Mouse (Mus musculus): ENCODE data around the gene Erbb2. TPM values are rescaled to one million over a fixed set of nuclear protein-coding genes. Genes with fewer than 3 reads are reported as not detected.

The Erbb2 gene
- total RNA-seq, 2 experiments from 2014 or later = 2.0 to 3.2 TPM

- no peak for DNase-seq (ENCODE audit: low spot score in 2 of 2)
- intact Hi-C loops (cut with DNase I) = no loop called here
These were observed 579 bp downstream of the Erbb2 start for GRCm38 (mm10) chr11:98412797-98413301.

- no peak for DNase-seq (ENCODE audit: low spot score in 2 of 2)
- intact Hi-C loops (cut with DNase I) = no loop called here
These were observed 1.5 kb downstream of the Erbb2 start for GRCm38 (mm10) chr11:98413731-98414130.

GRCm38 (mm10) chr11:98414162-98414561 lies 1.9 kb downstream of the Erbb2 start:
- DNase-seq (ENCODE audit: low spot score in 2 of 2) = no peak
- intact Hi-C loops (cut with DNase I) = no loop called here

- DNase-seq (ENCODE audit: low spot score in 2 of 2) = no peak
- intact Hi-C loops (cut with DNase I) = no loop called here
These were observed 4.8 kb downstream of the Erbb2 start for GRCm38 (mm10) chr11:98417074-98417473.

GRCm38 (mm10) chr11:98418273-98418672 lies 6.0 kb downstream of the Erbb2 start:
- intact Hi-C loops (cut with DNase I) = no loop called here

GRCm38 (mm10) chr11:98418939-98419547 lies 6.8 kb downstream of the Erbb2 start:
- no peak for DNase-seq (ENCODE audit: low spot score in 2 of 2)
- intact Hi-C loops (cut with DNase I) = no loop called here

More at GRCm38 (mm10) chr11:98418273-98418672, 6.0 kb downstream of the Erbb2 start:
- no peak for DNase-seq (ENCODE audit: low spot score in 2 of 2)

- intact Hi-C loops (cut with DNase I) = no loop called here
- DNase-seq (ENCODE audit: low spot score in 2 of 2) = no peak
These were observed 14.3 kb downstream of the Erbb2 start for GRCm38 (mm10) chr11:98426592-98426991.

GRCm38 (mm10) chr11:98428436-98428835 lies 16.2 kb downstream of the Erbb2 start:
- intact Hi-C loops (cut with DNase I) = no loop called here
- DNase-seq (ENCODE audit: low spot score in 2 of 2) = no peak

- no peak for DNase-seq (ENCODE audit: low spot score in 2 of 2)
- intact Hi-C loops (cut with DNase I) = no loop called here
These were observed 19.7 kb downstream of the Erbb2 start for GRCm38 (mm10) chr11:98431743-98432502.

GRCm38 (mm10) chr11:98435723-98436122 lies 23.5 kb downstream of the Erbb2 start:
- intact Hi-C loops (cut with DNase I) = loop anchor here (5.0 kb wide), 1 partner anchor 88 kb away; the partner anchor contains the start of gene Ppp1r1b
- no peak for DNase-seq (ENCODE audit: low spot score in 2 of 2)

- no peak for DNase-seq (ENCODE audit: low spot score in 2 of 2)
- intact Hi-C loops (cut with DNase I) = loop anchor here (5.0 kb wide), 1 partner anchor 90 kb away; the partner anchor contains the start of gene Ppp1r1b
These were observed 25.2 kb downstream of the Erbb2 start for GRCm38 (mm10) chr11:98437441-98437840.

GRCm38 (mm10) chr11:98438331-98439158 lies 26.3 kb downstream of the Erbb2 start, which contains the start of gene Mien1:
TSS of gene Mien1 (minus strand) at chr11:98438991.
- peak; percentile 96 to 98 for DNase-seq (ENCODE audit: low spot score in 2 of 2)
- intact Hi-C loops (cut with DNase I) = loop anchor here (5.0 kb wide), 1 partner anchor 91 kb away; the partner anchor contains the start of gene Ppp1r1b

- DNase-seq (ENCODE audit: low spot score in 2 of 2) = no peak
- intact Hi-C loops (cut with DNase I) = no loop called here
These were observed 31.4 kb downstream of the Erbb2 start for GRCm38 (mm10) chr11:98443688-98444087.

GRCm38 (mm10) chr11:98445238-98445637 lies 33.0 kb downstream of the Erbb2 start:
- no peak for DNase-seq (ENCODE audit: low spot score in 2 of 2)
- intact Hi-C loops (cut with DNase I) = no loop called here

- no peak for DNase-seq (ENCODE audit: low spot score in 2 of 2)
- intact Hi-C loops (cut with DNase I) = no loop called here
These were observed 33.4 kb downstream of the Erbb2 start for GRCm38 (mm10) chr11:98445679-98446078.

GRCm38 (mm10) chr11:98446213-98446561 lies 33.9 kb downstream of the Erbb2 start, which contains the start of gene Grb7:
TSS of gene Grb7 (plus strand) at chr11:98446394.
- intact Hi-C loops (cut with DNase I) = no loop called here
- DNase-seq (ENCODE audit: low spot score in 2 of 2) = no peak

- no peak for DNase-seq (ENCODE audit: low spot score in 2 of 2)
- intact Hi-C loops (cut with DNase I) = no loop called here
These were observed 34.5 kb downstream of the Erbb2 start for GRCm38 (mm10) chr11:98446562-98447474.

GRCm38 (mm10) chr11:98447475-98447834 lies 35.2 kb downstream of the Erbb2 start:
- DNase-seq (ENCODE audit: low spot score in 2 of 2) = no peak
- intact Hi-C loops (cut with DNase I) = no loop called here
